Mouse (Mus musculus): ENCODE results near the gene Casp7. TPM values are rescaled to one million over a fixed set of nuclear protein-coding genes. Genes with fewer than 3 reads are reported as not detected.

The Casp7 gene
- polyA plus RNA-seq, 1 experiment from 2014 or later = 18.3 TPM

- ATAC-seq (ENCODE audit: insufficient read depth, low FRiP score, low TSS enrichment) (no peak), DNase-seq (ENCODE audit: low spot score) (no peak)
- H3K4me3 ChIP-seq (ENCODE audit: low read depth, low read length) = no peak overlapping the region
- no peaks in the 10 kb centered on the region for H3K27me3 ChIP-seq (ENCODE audit: control insufficient read depth, insufficient read depth, low read length)
- WGBS = 96% methylated on average over 4 of the region's 4 CpGs
- no peak overlapping the region for H3K9ac ChIP-seq (ENCODE audit: low read length)
- no peaks in the 10 kb centered on the region for H3K36me3 ChIP-seq (ENCODE audit: control insufficient read depth, insufficient read depth, low read length)
- no peaks in the 10 kb centered on the region for H3K9me3 ChIP-seq (ENCODE audit: control insufficient read depth, low read length)
- no peak overlapping the region for H3K27ac ChIP-seq (ENCODE audit: low read depth, low read length)
- no peaks in the 10 kb centered on the region for H3K4me1 ChIP-seq (ENCODE audit: control insufficient read depth, insufficient read depth, low read length)
- no peak overlapping the region for H3K4me2 ChIP-seq (ENCODE audit: low read depth)
These were observed 51.9 kb downstream of the Casp7 start for GRCm38 (mm10) chr19:56448784-56449183.

- no peaks in the 10 kb centered on the region for H3K27me3 ChIP-seq (ENCODE audit: control insufficient read depth, insufficient read depth, low read length)
- H3K36me3 ChIP-seq (ENCODE audit: control insufficient read depth, insufficient read depth, low read length) = no peaks in the 10 kb centered on the region
- no peaks in the 10 kb centered on the region for H3K4me1 ChIP-seq (ENCODE audit: control insufficient read depth, insufficient read depth, low read length)
- DNase-seq (ENCODE audit: low spot score) (no peak), ATAC-seq (ENCODE audit: insufficient read depth, low FRiP score, low TSS enrichment) (no peak)
- no peak overlapping the region for H3K4me3 ChIP-seq (ENCODE audit: low read depth, low read length)
- no peak overlapping the region for H3K27ac ChIP-seq (ENCODE audit: low read depth, low read length)
- no peaks in the 10 kb centered on the region for H3K9me3 ChIP-seq (ENCODE audit: control insufficient read depth, low read length)
- H3K9ac ChIP-seq (ENCODE audit: low read length) = no peak overlapping the region
- WGBS = 92% methylated on average over 8 of the region's 8 CpGs
- no peak overlapping the region for H3K4me2 ChIP-seq (ENCODE audit: low read depth)
These were observed 52.6 kb downstream of the Casp7 start for GRCm38 (mm10) chr19:56449537-56449936.

GRCm38 (mm10) chr19:56450892-56451291, 54.0 kb downstream of the Casp7 start:
- no peak overlapping the region for H3K4me3 ChIP-seq (ENCODE audit: low read depth, low read length)
- 81% methylated on average over 5 of the region's 5 CpGs for WGBS
- H3K36me3 ChIP-seq (ENCODE audit: control insufficient read depth, insufficient read depth, low read length) = no peaks in the 10 kb centered on the region
- H3K4me1 ChIP-seq (ENCODE audit: control insufficient read depth, insufficient read depth, low read length) = no peaks in the 10 kb centered on the region
- no peaks in the 10 kb centered on the region for H3K27me3 ChIP-seq (ENCODE audit: control insufficient read depth, insufficient read depth, low read length)
- no peak overlapping the region for H3K27ac ChIP-seq (ENCODE audit: low read depth, low read length)
- DNase-seq (ENCODE audit: low spot score) (no peak), ATAC-seq (ENCODE audit: insufficient read depth, low FRiP score, low TSS enrichment) (no peak)
- H3K9ac ChIP-seq (ENCODE audit: low read length) = no peak overlapping the region
- H3K9me3 ChIP-seq (ENCODE audit: control insufficient read depth, low read length) = no peaks in the 10 kb centered on the region
- H3K4me2 ChIP-seq (ENCODE audit: low read depth) = no peak overlapping the region

GRCm38 (mm10) chr19:56451867-56452266, 54.9 kb downstream of the Casp7 start:
- ATAC-seq (ENCODE audit: insufficient read depth, low FRiP score, low TSS enrichment) (no peak), DNase-seq (ENCODE audit: low spot score) (no peak)
- Histone ChIP-seq H3K4me3 (ENCODE audit: low read depth, low read length) (no peak overlapping the region), H3K4me1 (ENCODE audit: control insufficient read depth, insufficient read depth, low read length) (no peaks in the 10 kb centered on the region), H3K36me3 (ENCODE audit: control insufficient read depth, insufficient read depth, low read length) (no peaks in the 10 kb centered on the region), H3K4me2 (ENCODE audit: low read depth) (no peak overlapping the region), H3K9ac (ENCODE audit: low read length) (no peak overlapping the region), H3K27ac (ENCODE audit: low read depth, low read length) (no peak overlapping the region), H3K27me3 (ENCODE audit: control insufficient read depth, insufficient read depth, low read length) (no peaks in the 10 kb centered on the region), H3K9me3 (ENCODE audit: control insufficient read depth, low read length) (no peaks in the 10 kb centered on the region)
- 88% methylated on average over 4 of the region's 4 CpGs for WGBS

GRCm38 (mm10) chr19:56452421-56452820, 55.5 kb downstream of the Casp7 start:
- WGBS = 88% methylated on average over 2 of the region's 2 CpGs
- DNase-seq (ENCODE audit: low spot score) (no peak), ATAC-seq (ENCODE audit: insufficient read depth, low FRiP score, low TSS enrichment) (no peak)
- Histone ChIP-seq H3K9me3 (ENCODE audit: control insufficient read depth, low read length) (no peaks in the 10 kb centered on the region), H3K4me1 (ENCODE audit: control insufficient read depth, insufficient read depth, low read length) (no peaks in the 10 kb centered on the region), H3K4me3 (ENCODE audit: low read depth, low read length) (no peak overlapping the region), H3K9ac (ENCODE audit: low read length) (no peak overlapping the region), H3K4me2 (ENCODE audit: low read depth) (no peak overlapping the region), H3K27ac (ENCODE audit: low read depth, low read length) (no peak overlapping the region), H3K27me3 (ENCODE audit: control insufficient read depth, insufficient read depth, low read length) (no peaks in the 10 kb centered on the region), H3K36me3 (ENCODE audit: control insufficient read depth, insufficient read depth, low read length) (no peaks in the 10 kb centered on the region)

- Histone ChIP-seq H3K36me3 (ENCODE audit: control insufficient read depth, insufficient read depth, low read length) (no peaks in the 10 kb centered on the region), H3K27ac (ENCODE audit: low read depth, low read length) (no peak overlapping the region), H3K9me3 (ENCODE audit: control insufficient read depth, low read length) (no peaks in the 10 kb centered on the region), H3K27me3 (ENCODE audit: control insufficient read depth, insufficient read depth, low read length) (no peaks in the 10 kb centered on the region), H3K4me2 (ENCODE audit: low read depth) (no peak overlapping the region), H3K4me3 (ENCODE audit: low read depth, low read length) (no peak overlapping the region), H3K9ac (ENCODE audit: low read length) (no peak overlapping the region), H3K4me1 (ENCODE audit: control insufficient read depth, insufficient read depth, low read length) (no peaks in the 10 kb centered on the region)
- ATAC-seq (ENCODE audit: insufficient read depth, low FRiP score, low TSS enrichment) (no peak), DNase-seq (ENCODE audit: low spot score) (no peak)
- 92% methylated on average over 4 of the region's 4 CpGs for WGBS
These were observed 57.9 kb downstream of the Casp7 start for GRCm38 (mm10) chr19:56454862-56455261.

- no peak for ATAC-seq (ENCODE audit: insufficient read depth, low FRiP score, low TSS enrichment)
- no peak overlapping the region for H3K9ac ChIP-seq (ENCODE audit: low read length)
- no peak for DNase-seq (ENCODE audit: low spot score)
- no peak overlapping the region for H3K4me3 ChIP-seq (ENCODE audit: low read depth, low read length)
- no peaks in the 10 kb centered on the region for H3K36me3 ChIP-seq (ENCODE audit: control insufficient read depth, insufficient read depth, low read length)
- WGBS = 60% methylated on average over 2 of the region's 2 CpGs
- H3K27me3 ChIP-seq (ENCODE audit: control insufficient read depth, insufficient read depth, low read length) = no peaks in the 10 kb centered on the region
- H3K4me2 ChIP-seq (ENCODE audit: low read depth) = no peak overlapping the region
- H3K9me3 ChIP-seq (ENCODE audit: control insufficient read depth, low read length) = no peaks in the 10 kb centered on the region
- H3K27ac ChIP-seq (ENCODE audit: low read depth, low read length) = no peak overlapping the region
- no peaks in the 10 kb centered on the region for H3K4me1 ChIP-seq (ENCODE audit: control insufficient read depth, insufficient read depth, low read length)
These were observed 58.4 kb downstream of the Casp7 start for GRCm38 (mm10) chr19:56455369-56455768.

GRCm38 (mm10) chr19:56457569-56457968, 60.6 kb downstream of the Casp7 start:
- DNase-seq (ENCODE audit: low spot score) (no peak), ATAC-seq (ENCODE audit: insufficient read depth, low FRiP score, low TSS enrichment) (no peak)
- Histone ChIP-seq H3K4me3 (ENCODE audit: low read depth, low read length) (no peak overlapping the region), H3K27me3 (ENCODE audit: control insufficient read depth, insufficient read depth, low read length) (no peaks in the 10 kb centered on the region), H3K4me2 (ENCODE audit: low read depth) (no peak overlapping the region), H3K9me3 (ENCODE audit: control insufficient read depth, low read length) (no peaks in the 10 kb centered on the region), H3K36me3 (ENCODE audit: control insufficient read depth, insufficient read depth, low read length) (no peaks in the 10 kb centered on the region), H3K9ac (ENCODE audit: low read length) (no peak overlapping the region), H3K4me1 (ENCODE audit: control insufficient read depth, insufficient read depth, low read length) (no peaks in the 10 kb centered on the region), H3K27ac (ENCODE audit: low read depth, low read length) (no peak overlapping the region)
- 82% methylated on average over 4 of the region's 4 CpGs for whole genome bisulfite sequencing

- Histone ChIP-seq H3K27ac (ENCODE audit: low read depth, low read length) (no peak overlapping the region), H3K9ac (ENCODE audit: low read length) (no peak overlapping the region), H3K9me3 (ENCODE audit: control insufficient read depth, low read length) (no peaks in the 10 kb centered on the region), H3K27me3 (ENCODE audit: control insufficient read depth, insufficient read depth, low read length) (no peaks in the 10 kb centered on the region), H3K4me3 (ENCODE audit: low read depth, low read length) (no peak overlapping the region), H3K36me3 (ENCODE audit: control insufficient read depth, insufficient read depth, low read length) (no peaks in the 10 kb centered on the region), H3K4me2 (ENCODE audit: low read depth) (no peak overlapping the region), H3K4me1 (ENCODE audit: control insufficient read depth, insufficient read depth, low read length) (no peaks in the 10 kb centered on the region)
- DNase-seq (ENCODE audit: low spot score) (no peak), ATAC-seq (ENCODE audit: insufficient read depth, low FRiP score, low TSS enrichment) (no peak)
- 91% methylated on average over 10 of the region's 10 CpGs for WGBS
These were observed 62.5 kb downstream of the Casp7 start for GRCm38 (mm10) chr19:56459154-56460050.
